Mouse (Mus musculus): ENCODE results near the gene Eif4a2. TPM values are rescaled to one million over a fixed set of nuclear protein-coding genes. Genes with fewer than 3 reads are reported as not detected.

Gene Eif4a2
- total and polyA plus RNA-seq, 3 experiments = 358 to 660 (median 475) TPM

GRCm38 (mm10) chr16:23109350-23110280, 2.4 kb downstream of the Eif4a2 start (continued):
- TF ChIP-seq SMC3 (IDR thresholded peaks at IDR 0.05; ENCODE audit: low read depth, low read length) (no peak), ETS1 (conservative IDR thresholded peaks at IDR 0.05; ENCODE audit: low read depth, low read length) (no peak; the same call in 1 of the 2 replicates), CHD2 (IDR thresholded peaks at IDR 0.05; ENCODE audit: low read length) (no peak), CHD1 (IDR thresholded peaks at IDR 0.05; ENCODE audit: low read depth, low read length) (peak; percentile 93), JUND (conservative IDR thresholded peaks at IDR 0.05; ENCODE audit: low read depth, low read length) (peak; percentile 10; the same call in 1 of the 2 replicates), RCOR1 (conservative IDR thresholded peaks at IDR 0.05; ENCODE audit: low read depth, low read length) (no peak), BHLHE40 (IDR thresholded peaks at IDR 0.05; ENCODE audit: low read depth, low read length) (no peak), GABPA (IDR thresholded peaks at IDR 0.05; ENCODE audit: insufficient replicate concordance, low read depth, low read length) (no peak), MYC (IDR thresholded peaks at IDR 0.05; ENCODE audit: low read depth, low read length) (peak; percentile 49; the same call in 1 of the 2 replicates), MAX (IDR thresholded peaks at IDR 0.05; ENCODE audit: low read length) (no peak), ZMIZ1 (IDR thresholded peaks at IDR 0.05; ENCODE audit: low read depth, low read length) (peak; percentile 70; the same call in 1 of the 2 replicates), POLR2A (IDR thresholded peaks at IDR 0.05; ENCODE audit: low read depth, low read length) (no peak), MXI1 (IDR thresholded peaks at IDR 0.05; ENCODE audit: low read depth, low read length) (no peak)

GRCm38 (mm10) chr16:23112348-23112747, 5.1 kb downstream of the Eif4a2 start:
- Histone ChIP-seq H3K36me3 (replicated peaks in 1 of 2; ENCODE audit: control insufficient read depth in 1 of 2, insufficient read depth in 1 of 2, low read length in 1 of 2) (peaks cover 75 to 82% of the 10 kb centered on the region in 2 experiments), H3K4me1 (ENCODE audit: control insufficient read depth in 1 of 2, insufficient read depth in 2 of 2) (peaks cover 0 to 18% of the 10 kb centered on the region in 2 experiments; a peak in 2 of 4 replicates), H3K9ac (ENCODE audit: insufficient read depth, low read depth) (peak overlapping the region; percentile 100), H3K27ac (ENCODE audit: insufficient read depth, low read depth) (no peak overlapping the region), H3K9me3 (replicated peaks; ENCODE audit: low read length) (no peaks in the 10 kb centered on the region), H3K4me2 (ENCODE audit: insufficient read depth, low read depth, poor library complexity, severe bottlenecking) (peak overlapping the region; percentile 99), H3K4me3 (replicated peaks in 1 of 3; ENCODE audit: low read depth in 2 of 3, low read length in 2 of 3, poor library complexity in 1 of 3) (peak overlapping the region in 2 of 3 experiments; percentile 13 to 51), H3K79me2 (replicated peaks; ENCODE audit: control insufficient read depth, extremely low read depth, insufficient read depth, poor library complexity, severe bottlenecking) (peaks cover 58% of the 10 kb centered on the region), H3K27me3 (replicated peaks) (no peaks in the 10 kb centered on the region)
- dilution Hi-C loops (cut with MboI; ENCODE audit: extremely low pct_ligation_motif_present, extremely low pct_unique_long_range_greater_than_20kb, low sequenced_read_pairs) = no loop called here
- in situ Hi-C loops (cut with MboI; ENCODE audit: low pct_ligation_motif_present, low pct_unique_long_range_greater_than_20kb, low sequenced_read_pairs) = no loop called here
- no peak for DNase-seq (ENCODE audit: extremely low read depth)
- TF ChIP-seq USF2 (conservative IDR thresholded peaks at IDR 0.05; ENCODE audit: low read depth, low read length) (no peak), POLR2AphosphoS2 (IDR thresholded peaks at IDR 0.05; ENCODE audit: low read depth, low read length) (peak; percentile 77; the same call in 1 of the 2 replicates), CHD2 (IDR thresholded peaks at IDR 0.05; ENCODE audit: low read length) (no peak), MXI1 (IDR thresholded peaks at IDR 0.05; ENCODE audit: low read depth, low read length) (no peak), SMC3 (IDR thresholded peaks at IDR 0.05; ENCODE audit: low read depth, low read length) (no peak), CHD1 (IDR thresholded peaks at IDR 0.05; ENCODE audit: low read depth, low read length) (peak; percentile 97), PAX5 (IDR thresholded peaks at IDR 0.05; ENCODE audit: low read length) (no peak), GABPA (IDR thresholded peaks at IDR 0.05; ENCODE audit: insufficient replicate concordance, low read depth, low read length) (no peak), E2F4 (IDR thresholded peaks at IDR 0.05; ENCODE audit: insufficient replicate concordance, low read depth, low read length) (no peak), MEF2A (IDR thresholded peaks at IDR 0.05; ENCODE audit: borderline replicate concordance, low read depth, low read length) (no peak), RAD21 (IDR thresholded peaks at IDR 0.05; ENCODE audit: low read depth, low read length) (no peak), MAFK (IDR thresholded peaks at IDR 0.05; ENCODE audit: insufficient replicate concordance, low read length) (no peak), JUND (conservative IDR thresholded peaks at IDR 0.05; ENCODE audit: low read depth, low read length) (no peak), MYC (IDR thresholded peaks at IDR 0.05; ENCODE audit: low read depth, low read length) (0 out of 2 replicates have a peak, but pooled peaks have one; percentile 26), TBP (conservative IDR thresholded peaks at IDR 0.05; ENCODE audit: low read depth, low read length) (no peak), IRF4 (IDR thresholded peaks at IDR 0.05; ENCODE audit: low read depth, low read length) (no peak), BHLHE40 (IDR thresholded peaks at IDR 0.05; ENCODE audit: low read depth, low read length) (no peak), RCOR1 (conservative IDR thresholded peaks at IDR 0.05; ENCODE audit: low read depth, low read length) (no peak), ZNF384 (IDR thresholded peaks at IDR 0.05; ENCODE audit: low read depth, low read length) (no peak), MAX (IDR thresholded peaks at IDR 0.05; ENCODE audit: low read length) (no peak), JUN (IDR thresholded peaks at IDR 0.05; ENCODE audit: insufficient read depth, low read depth, low read length) (no peak), POLR2A (IDR thresholded peaks at IDR 0.05; ENCODE audit: low read depth, low read length) (no peak; the same call in 1 of the 2 replicates), NELFE (IDR thresholded peaks at IDR 0.05; ENCODE audit: low read depth, low read length) (no peak)
